Mouse (Mus musculus) hindbrain, embryonic 16.5 days (tissue): ENCODE data around the gene Nsf. TPM values are rescaled to one million over a fixed set of nuclear protein-coding genes. Genes with fewer than 3 reads are reported as not detected.

ENCODE experiments used
- ATAC-seq: fragments of 200-750 bp; cut with Nextera tagmentation; 2 replicates; pipeline ENCODE4 v1.8.0; 2017; ENCODE audit warnings: moderate TSS enrichment, moderate library complexity
- H3K27ac ChIP-seq: fragments of 300-500 bp; sonication (generic); 2 replicates; pipeline ENCODE4 v1.5.1; 2014; ENCODE audit warnings: low read depth, mild to moderate bottlenecking, control low read depth, low read length, moderate library complexity
- H3K27me3 ChIP-seq: fragments of 300-500 bp; sonication (generic); replicated peaks from 2 replicates; pipeline ENCODE4 v1.6.1; 2014; ENCODE audit warnings: low read length; ENCODE audit not compliant: control insufficient read depth, insufficient read depth
- H3K36me3 ChIP-seq: fragments of 300-500 bp; sonication (generic); 2 replicates; pipeline ENCODE4 v1.6.1; 2014; ENCODE audit warnings: mild to moderate bottlenecking, low read length, moderate library complexity, mixed read lengths; ENCODE audit not compliant: control insufficient read depth, insufficient read depth
- H3K4me1 ChIP-seq: fragments of 300-500 bp; sonication (generic); 2 replicates; pipeline ENCODE4 v1.6.1; 2014; ENCODE audit warnings: low read depth, low read length; ENCODE audit not compliant: control insufficient read depth, insufficient read depth
- H3K4me2 ChIP-seq: fragments of 300-500 bp; sonication (generic); 2 replicates; pipeline ENCODE4 v1.6.1; 2014; ENCODE audit warnings: mild to moderate bottlenecking, low read length, control low read depth, moderate library complexity
- H3K4me3 ChIP-seq: fragments of 300-500 bp; sonication (generic); 2 replicates; pipeline ENCODE4 v1.5.1; 2014; ENCODE audit warnings: mild to moderate bottlenecking, low read length, control low read depth, moderate library complexity
- H3K9ac ChIP-seq: fragments of 300-500 bp; sonication (generic); 2 replicates; pipeline ENCODE4 v1.6.1; 2014; ENCODE audit warnings: low read depth, mild to moderate bottlenecking, control low read depth, low read length, moderate library complexity
- H3K9me3 ChIP-seq: fragments of 300-500 bp; sonication (generic); 2 replicates; pipeline ENCODE4 v1.6.1; 2014; ENCODE audit warnings: mild to moderate bottlenecking, low read length, moderate library complexity; ENCODE audit not compliant: control insufficient read depth
- WGBS: fragments of 180-500 bp; shearing (Covaris S2); extraction: QIAGEN DNeasy Blood & Tissue Kit; methylation state at CpG from one replicate; pipeline ENCODE4 v1.1.7; 2014; 5-methylcytosine and 5-hydroxymethylcytosine counted together
- polyA plus RNA-seq: library from polyadenylated mRNA; unstranded; fragments of >200 nt; fragmentation: Nextera tagmentation; extraction: Ambion mirVana; gene quantifications from 2 replicates; pipeline ENCODE4 v1.2.1, GENCODE M21; 2015

The Nsf gene
- polyA plus RNA-seq, 1 experiment from 2014 or later: 239 TPM

- peaks cover 10% of the 10 kb centered on the region for H3K36me3 ChIP-seq
- no peaks in the 10 kb centered on the region for H3K9me3 ChIP-seq
- no peak overlapping the region for H3K4me2 ChIP-seq
- no peaks in the 10 kb centered on the region for H3K27me3 ChIP-seq
- 22% methylated on average over 8 of the region's 8 CpGs for WGBS
- H3K27ac ChIP-seq: no peak overlapping the region
- peak; percentile 78 for ATAC-seq
- no peak overlapping the region for H3K9ac ChIP-seq
- H3K4me3 ChIP-seq: no peak overlapping the region
- H3K4me1 ChIP-seq: no peaks in the 10 kb centered on the region
Observed at GRCm38 (mm10) chr11:103987423-103987822, 33.6 kb upstream of the Nsf start.

- H3K36me3 ChIP-seq: peaks cover 10% of the 10 kb centered on the region
- H3K4me3 ChIP-seq: no peak overlapping the region
- H3K4me2 ChIP-seq: no peak overlapping the region
- H3K27ac ChIP-seq: no peak overlapping the region
- no peaks in the 10 kb centered on the region for H3K9me3 ChIP-seq
- H3K9ac ChIP-seq: no peak overlapping the region
- 59% methylated on average over 5 of the region's 5 CpGs for WGBS
- ATAC-seq: no peak
- no peaks in the 10 kb centered on the region for H3K4me1 ChIP-seq
- H3K27me3 ChIP-seq: no peaks in the 10 kb centered on the region
Observed at GRCm38 (mm10) chr11:103984067-103984466, 30.2 kb upstream of the Nsf start.

GRCm38 (mm10) chr11:103981826-103982225, 28.0 kb upstream of the Nsf start:
- Histone ChIP-seq H3K27ac (no peak overlapping the region), H3K9ac (no peak overlapping the region), H3K9me3 (no peaks in the 10 kb centered on the region), H3K4me1 (no peaks in the 10 kb centered on the region), H3K4me3 (no peak overlapping the region), H3K36me3 (peaks cover 10% of the 10 kb centered on the region), H3K27me3 (no peaks in the 10 kb centered on the region), H3K4me2 (no peak overlapping the region)
- ATAC-seq: no peak
- 83% methylated on average over 5 of the region's 5 CpGs for WGBS

- WGBS: 82% methylated on average over 4 of the region's 4 CpGs
- Histone ChIP-seq H3K9ac (no peak overlapping the region), H3K4me3 (no peak overlapping the region), H3K36me3 (peaks cover 17% of the 10 kb centered on the region), H3K27ac (peak overlapping the region; percentile 31; the same call in 1 of the 2 replicates), H3K4me2 (no peak overlapping the region), H3K9me3 (no peaks in the 10 kb centered on the region), H3K4me1 (no peaks in the 10 kb centered on the region), H3K27me3 (no peaks in the 10 kb centered on the region)
- no peak for ATAC-seq
Observed at GRCm38 (mm10) chr11:103979381-103979780, 25.5 kb upstream of the Nsf start.

GRCm38 (mm10) chr11:103970876-103971275, 17.0 kb upstream of the Nsf start:
- Histone ChIP-seq H3K27me3 (no peaks in the 10 kb centered on the region), H3K9ac (no peak overlapping the region), H3K9me3 (no peaks in the 10 kb centered on the region), H3K36me3 (peaks cover 16% of the 10 kb centered on the region), H3K27ac (no peak overlapping the region), H3K4me1 (peaks cover 13% of the 10 kb centered on the region), H3K4me2 (no peak overlapping the region), H3K4me3 (no peak overlapping the region)
- no peak for ATAC-seq
- WGBS: 79% methylated on average over 3 of the region's 3 CpGs

GRCm38 (mm10) chr11:103969278-103969677, 15.4 kb upstream of the Nsf start:
- peaks cover 9% of the 10 kb centered on the region; the same call in 1 of the 2 replicates for H3K36me3 ChIP-seq
- no peak for ATAC-seq

GRCm38 (mm10) chr11:103967106-103967735, 13.4 kb upstream of the Nsf start:
- ATAC-seq: no peak
- 0 out of 2 replicates have a peak, but pooled peaks cover 6% of the 10 kb centered on the region for H3K36me3 ChIP-seq
- H3K4me1 ChIP-seq: peaks cover 13% of the 10 kb centered on the region
- H3K27ac ChIP-seq: peak overlapping the region; percentile 94
- peak overlapping the region; percentile 93 for H3K4me3 ChIP-seq
- no peaks in the 10 kb centered on the region for H3K9me3 ChIP-seq
- H3K27me3 ChIP-seq: no peaks in the 10 kb centered on the region
- H3K4me2 ChIP-seq: peak overlapping the region; percentile 80
- 2% methylated on average over 20 of the region's 20 CpGs for WGBS
- H3K9ac ChIP-seq: peak overlapping the region; percentile 96

More at GRCm38 (mm10) chr11:103969278-103969677, 15.4 kb upstream of the Nsf start:
- 97% methylated on average over 5 of the region's 5 CpGs for WGBS
- Histone ChIP-seq H3K4me3 (no peak overlapping the region), H3K4me2 (no peak overlapping the region), H3K27ac (no peak overlapping the region), H3K9ac (no peak overlapping the region), H3K27me3 (no peaks in the 10 kb centered on the region), H3K4me1 (peaks cover 13% of the 10 kb centered on the region), H3K9me3 (no peaks in the 10 kb centered on the region)

- H3K36me3 ChIP-seq: no peaks in the 10 kb centered on the region
- WGBS: 93% methylated on average over 4 of the region's 4 CpGs
- ATAC-seq: no peak
- peaks cover 15% of the 10 kb centered on the region for H3K4me1 ChIP-seq
- H3K4me3 ChIP-seq: no peak overlapping the region
- H3K9ac ChIP-seq: no peak overlapping the region
- no peaks in the 10 kb centered on the region for H3K9me3 ChIP-seq
- no peak overlapping the region for H3K27ac ChIP-seq
- no peak overlapping the region for H3K4me2 ChIP-seq
- no peaks in the 10 kb centered on the region for H3K27me3 ChIP-seq
Observed at GRCm38 (mm10) chr11:103956866-103957265, 3.0 kb upstream of the Nsf start.

- Histone ChIP-seq H3K4me2 (peak overlapping the region; percentile 68), H3K36me3 (no peaks in the 10 kb centered on the region), H3K4me3 (peak overlapping the region; percentile 86), H3K9ac (peak overlapping the region; percentile 91), H3K9me3 (no peaks in the 10 kb centered on the region), H3K27ac (peak overlapping the region; percentile 87), H3K4me1 (peaks cover 22% of the 10 kb centered on the region), H3K27me3 (no peaks in the 10 kb centered on the region)
- WGBS: 2% methylated on average over 29 of the region's 32 CpGs
- ATAC-seq: peak; percentile 79
Observed at GRCm38 (mm10) chr11:103953032-103953895, 592 bp downstream of the Nsf start.
